Mouse (Mus musculus) testis, adult 2 months (tissue): Measurements from ENCODE around the gene Cgas. TPM values are rescaled to one million over a fixed set of nuclear protein-coding genes. Genes with fewer than 3 reads are reported as not detected.

Source experiments
- H3K27ac ChIP-seq: fragments of 200-500 bp; 2 replicates; pipeline ENCODE4 v1.5.1; 2012; ENCODE audit warnings: low read depth, low read length; ENCODE audit not compliant: control insufficient read depth, insufficient read depth
- H3K27me3 ChIP-seq: fragments of 200-500 bp; 2 replicates; pipeline ENCODE4 v1.6.1; 2012; ENCODE audit warnings: mild to moderate bottlenecking, low read length, moderate library complexity; ENCODE audit not compliant: control insufficient read depth, insufficient read depth
- H3K36me3 ChIP-seq: fragments of 200-500 bp; 2 replicates; pipeline ENCODE4 v1.6.1; 2012; ENCODE audit warnings: mild to moderate bottlenecking, low read length; ENCODE audit not compliant: control insufficient read depth, insufficient read depth
- H3K4me1 ChIP-seq: fragments of 200-500 bp; 2 replicates; pipeline ENCODE4 v1.6.1; 2012; ENCODE audit warnings: low read length; ENCODE audit not compliant: control insufficient read depth, insufficient read depth
- H3K4me3 ChIP-seq: fragments of 200-500 bp; 2 replicates; pipeline ENCODE4 v1.5.1; 2012; ENCODE audit warnings: low read depth, mild to moderate bottlenecking, low read length, moderate library complexity, mixed read lengths; ENCODE audit not compliant: control insufficient read depth
- CTCF ChIP-seq: fragments of 200-500 bp; IDR thresholded peaks from 2 replicates; pipeline ENCODE4 v1.5.1; 2012; ENCODE audit warnings: low read depth, mild to moderate bottlenecking, inconsistent platforms, low read length, moderate library complexity; ENCODE audit not compliant: control insufficient read depth, insufficient read depth, insufficient replicate concordance
- POLR2A ChIP-seq: fragments of 200-500 bp; IDR thresholded peaks from 2 replicates; pipeline ENCODE4 v1.6.1; 2012; ENCODE audit warnings: low read depth, mild to moderate bottlenecking, inconsistent platforms, low read length, moderate library complexity; ENCODE audit not compliant: control insufficient read depth
- polyA plus RNA-seq: library from polyadenylated mRNA; depleted of rRNA; stranded (reverse); fragments of >200 nt; gene quantifications from 2 replicates; pipeline ENCODE4 v1.2.3, GENCODE M21; 2012

The Cgas gene
- polyA plus RNA-seq, 1 experiment, result 0.09 TPM

DNA sequence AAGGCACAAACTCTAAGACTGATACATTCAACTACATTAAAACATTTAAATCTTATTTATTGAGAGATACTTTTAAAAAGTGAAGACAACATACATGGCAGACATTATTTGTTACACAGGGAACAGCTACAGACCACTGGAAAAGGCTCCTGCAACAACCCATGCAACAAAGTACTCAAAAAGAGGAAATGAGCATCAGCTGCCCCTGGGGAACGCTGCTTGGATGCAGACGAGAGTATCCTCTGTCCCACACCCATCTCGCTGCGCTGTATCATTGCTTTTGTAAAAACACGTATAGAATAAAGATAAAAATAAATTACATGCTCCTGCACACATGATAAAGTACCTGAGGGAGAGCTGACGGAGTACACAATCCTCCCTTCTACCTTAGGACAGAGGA, 12.6 kb downstream of the Cgas start:
- Histone ChIP-seq H3K27ac (no peak overlapping the region), H3K4me3 (no peak overlapping the region), H3K36me3 (no peaks in the 10 kb centered on the region), H3K27me3 (no peaks in the 10 kb centered on the region), H3K4me1 (peaks cover 11% of the 10 kb centered on the region)
- TF ChIP-seq POLR2A, result no peak
- TF ChIP-seq CTCF, result no peak

DNA sequence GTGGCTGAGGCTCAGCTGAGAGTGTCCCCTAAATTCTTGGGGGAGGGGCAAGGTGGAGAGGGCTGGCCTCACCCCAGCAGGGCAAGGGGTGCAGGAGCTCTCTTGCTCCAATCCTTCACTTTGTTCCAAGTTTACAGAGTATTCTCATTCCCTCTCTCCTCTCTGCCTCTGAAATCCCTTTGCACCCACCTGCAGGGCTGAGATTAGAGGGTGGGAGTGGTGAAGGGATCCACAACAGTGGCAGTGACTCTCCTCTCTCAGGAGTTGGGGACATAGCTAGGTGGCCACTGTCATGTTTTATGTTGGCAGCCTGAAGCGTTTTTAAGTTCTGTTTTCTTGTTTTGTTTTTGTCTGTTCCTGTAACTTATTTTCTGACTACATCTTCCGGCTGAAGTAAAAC, 13.5 kb downstream of the Cgas start:
- H3K4me1 ChIP-seq, result peaks cover 11% of the 10 kb centered on the region
- TF ChIP-seq CTCF (no peak), POLR2A (no peak)
- H3K4me3 ChIP-seq, result no peak overlapping the region
- H3K36me3 ChIP-seq, result no peaks in the 10 kb centered on the region
- no peak overlapping the region for H3K27ac ChIP-seq
- no peaks in the 10 kb centered on the region for H3K27me3 ChIP-seq

DNA sequence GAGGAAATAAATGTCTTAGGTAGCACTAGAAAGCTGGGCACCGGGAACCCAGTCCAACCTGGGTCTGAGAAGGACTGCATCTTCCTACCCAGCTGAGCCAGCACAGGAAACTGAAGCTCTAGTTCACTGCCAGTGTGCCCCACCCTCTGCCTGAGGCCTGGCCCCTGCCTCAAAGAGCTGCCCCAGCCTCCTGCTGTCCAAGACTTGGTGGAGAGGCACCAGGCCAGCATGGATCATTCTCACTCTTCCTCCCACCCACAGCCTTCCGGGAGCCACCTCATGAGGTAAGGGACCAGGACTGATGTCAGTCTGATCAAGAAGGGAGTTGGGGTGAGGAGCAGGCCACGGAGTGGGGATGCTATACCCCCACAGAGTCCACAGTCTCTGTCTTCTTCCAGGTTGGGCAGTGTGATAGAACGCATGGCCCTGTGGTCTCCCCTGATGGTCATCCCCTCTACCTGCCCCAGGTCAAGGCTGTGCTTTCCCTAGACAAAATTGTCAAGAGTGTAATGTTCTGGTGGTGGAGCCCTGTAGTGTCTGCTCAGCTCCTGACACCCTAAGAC, 14.1 kb downstream of the Cgas start:
- H3K36me3 ChIP-seq, result no peaks in the 10 kb centered on the region
- H3K27me3 ChIP-seq, result no peaks in the 10 kb centered on the region
- TF ChIP-seq CTCF (no peak), POLR2A (no peak)
- no peak overlapping the region for H3K27ac ChIP-seq
- H3K4me1 ChIP-seq, result peaks cover 11% of the 10 kb centered on the region
- peak overlapping the region; percentile 97 for H3K4me3 ChIP-seq

DNA sequence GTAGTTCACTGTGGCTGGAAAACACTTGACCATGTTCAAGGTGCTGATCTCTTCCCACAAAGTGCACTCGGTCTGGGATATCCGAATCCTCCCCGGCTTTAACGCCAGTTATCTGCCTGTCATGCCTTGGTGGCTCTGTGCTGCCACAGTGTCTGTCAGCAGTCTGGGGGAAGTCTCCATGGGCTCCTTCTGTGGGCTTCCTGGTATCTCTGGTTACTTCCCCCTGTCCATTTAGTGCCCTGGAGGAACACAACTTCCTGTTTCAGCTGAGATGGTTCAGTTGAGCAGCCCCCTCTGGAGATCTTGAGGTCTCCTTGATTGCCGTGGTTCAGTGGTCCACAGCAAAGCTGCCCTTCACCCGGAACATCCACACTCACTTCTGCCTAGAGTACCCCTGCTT, 14.9 kb downstream of the Cgas start:
- H3K4me1 ChIP-seq, result peaks cover 11% of the 10 kb centered on the region
- TF ChIP-seq CTCF (0 out of 2 replicates have a peak, but pooled peaks have one; percentile 0), POLR2A (no peak)
- H3K27me3 ChIP-seq, result no peaks in the 10 kb centered on the region
- peak overlapping the region; percentile 62 for H3K27ac ChIP-seq
- H3K36me3 ChIP-seq, result no peaks in the 10 kb centered on the region; the same call in 1 of the 2 replicates
- H3K4me3 ChIP-seq, result peak overlapping the region; percentile 97

DNA sequence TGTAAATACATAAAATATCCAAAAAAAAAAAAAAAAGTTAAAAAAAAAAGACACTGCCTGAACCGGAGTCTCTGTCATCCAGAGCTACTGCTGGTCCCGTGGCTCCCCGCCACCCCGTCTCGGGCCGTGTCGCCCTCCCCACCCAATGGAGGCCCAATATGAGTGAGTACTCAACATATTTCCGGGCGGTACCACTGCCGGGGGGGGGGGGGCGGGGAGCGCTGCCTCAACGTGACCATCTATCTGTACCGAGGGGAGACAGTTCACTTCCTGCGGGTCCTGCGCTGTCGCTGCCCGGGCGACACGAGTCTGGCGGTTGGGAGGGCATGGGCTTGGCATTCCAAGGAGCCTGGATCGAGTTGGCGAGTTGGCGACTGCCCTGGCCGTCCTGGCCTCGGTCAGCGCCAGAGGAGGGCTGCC, 15.7 kb downstream of the Cgas start:
- TF ChIP-seq CTCF, result no peak
- TF ChIP-seq POLR2A, result peak; percentile 74
- peak overlapping the region; percentile 87; the same call in 1 of the 2 replicates for H3K27ac ChIP-seq
- no peaks in the 10 kb centered on the region; the same call in 1 of the 2 replicates for H3K36me3 ChIP-seq
- H3K4me3 ChIP-seq, result peak overlapping the region; percentile 97
- no peaks in the 10 kb centered on the region for H3K27me3 ChIP-seq
- peaks cover 11% of the 10 kb centered on the region for H3K4me1 ChIP-seq

DNA sequence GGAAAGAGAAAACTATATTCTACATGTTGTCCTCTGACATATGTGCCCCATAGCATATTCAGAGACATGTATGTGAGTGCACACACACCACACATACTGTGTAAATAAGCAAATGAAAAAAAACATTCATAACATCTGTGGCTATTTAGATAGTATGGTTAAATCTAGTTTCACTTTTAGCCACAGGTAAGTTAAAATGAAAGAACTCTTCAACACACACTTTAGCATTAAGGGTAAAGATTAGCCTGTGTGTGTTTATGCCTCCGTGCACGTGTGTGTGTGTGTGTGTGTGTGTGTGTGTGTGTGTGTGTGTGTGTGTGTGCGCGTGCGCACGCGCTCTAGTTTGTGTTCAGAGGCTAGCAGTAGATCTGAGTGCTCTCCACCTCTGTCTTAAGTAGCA, 41.4 kb downstream of the Cgas start:
- no peak overlapping the region for H3K27ac ChIP-seq
- TF ChIP-seq CTCF (no peak), POLR2A (no peak)
- no peak overlapping the region for H3K4me3 ChIP-seq
- H3K4me1 ChIP-seq, result peaks cover 6% of the 10 kb centered on the region
- H3K27me3 ChIP-seq, result no peaks in the 10 kb centered on the region
- no peaks in the 10 kb centered on the region; the same call in 1 of the 2 replicates for H3K36me3 ChIP-seq

DNA sequence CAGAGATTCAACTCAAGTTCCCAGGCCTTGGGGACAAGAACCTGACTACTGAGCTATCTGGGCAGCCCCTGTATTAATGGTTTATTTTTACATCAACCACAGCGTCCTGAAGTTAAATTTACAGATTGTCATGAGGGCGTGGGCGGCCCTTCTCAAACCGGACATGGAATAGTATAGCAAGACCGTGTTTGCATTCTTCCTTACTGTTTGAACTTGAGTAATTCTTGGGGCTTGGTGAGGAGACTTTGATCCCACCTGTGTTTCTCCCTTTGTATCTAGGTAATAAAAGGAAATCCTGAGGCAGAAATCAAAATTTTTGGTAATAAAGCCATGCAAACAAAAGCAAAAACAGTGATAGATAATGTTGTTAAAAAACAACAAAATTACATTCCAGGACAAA, 42.5 kb downstream of the Cgas start:
- Histone ChIP-seq H3K27me3 (no peaks in the 10 kb centered on the region), H3K27ac (no peak overlapping the region), H3K4me3 (no peak overlapping the region), H3K4me1 (peaks cover 6% of the 10 kb centered on the region), H3K36me3 (no peaks in the 10 kb centered on the region; the same call in 1 of the 2 replicates)
- no peak for TF ChIP-seq POLR2A
- TF ChIP-seq CTCF, result no peak

DNA sequence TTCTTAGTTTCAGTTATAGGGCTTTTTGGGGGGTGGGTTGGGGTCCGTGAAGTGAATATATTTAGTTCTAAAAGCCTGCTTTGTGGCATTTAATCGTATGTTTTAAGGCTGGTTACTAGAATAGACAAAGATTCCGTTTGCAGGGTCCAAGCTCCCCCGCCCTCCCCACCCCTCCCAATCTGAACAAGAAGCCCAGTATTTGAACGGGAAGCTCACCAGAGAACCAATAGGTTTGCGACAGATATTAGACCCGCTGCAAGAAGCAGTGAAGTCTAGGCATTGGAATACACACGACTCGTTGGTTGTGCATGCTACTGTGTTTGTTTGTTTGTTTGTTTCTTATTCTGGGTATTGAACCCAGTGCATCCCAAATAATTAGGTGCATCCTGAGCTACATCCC, 46.5 kb downstream of the Cgas start:
- Histone ChIP-seq H3K36me3 (no peaks in the 10 kb centered on the region; the same call in 1 of the 2 replicates), H3K27ac (peak overlapping the region; percentile 88; the same call in 1 of the 2 replicates), H3K4me1 (peaks cover 8% of the 10 kb centered on the region), H3K4me3 (peak overlapping the region; percentile 96), H3K27me3 (no peaks in the 10 kb centered on the region)
- TF ChIP-seq CTCF (no peak), POLR2A (no peak)
